Mouse (Mus musculus): ENCODE measurements around the gene Frat2. TPM values are rescaled to one million over a fixed set of nuclear protein-coding genes. Genes with fewer than 3 reads are reported as not detected.

The Frat2 gene
- polyA plus RNA-seq, 1 experiment from 2014 or later: 9.8 TPM

- DNase-seq (ENCODE audit: low spot score) (no peak), ATAC-seq (replicated peaks; ENCODE audit: low FRiP score) (no peak)
- no peak overlapping the region for H3K9ac ChIP-seq (ENCODE audit: low read depth, low read length)
- no peak overlapping the region for H3K4me3 ChIP-seq (ENCODE audit: low read depth, low read length)
- 35% methylated on average over 5 of the region's 5 CpGs for WGBS
- H3K4me2 ChIP-seq: no peak overlapping the region
- 0 out of 2 replicates have a peak, but pooled peaks cover 7% of the 10 kb centered on the region for H3K4me1 ChIP-seq (replicated peaks; ENCODE audit: control insufficient read depth, insufficient read depth, low read length)
- no peaks in the 10 kb centered on the region for H3K36me3 ChIP-seq (ENCODE audit: control insufficient read depth, insufficient read depth, low read length)
- H3K27ac ChIP-seq (ENCODE audit: low read depth, low read length): no peak overlapping the region
- no peaks in the 10 kb centered on the region for H3K9me3 ChIP-seq (ENCODE audit: control insufficient read depth, low read length)
- H3K27me3 ChIP-seq (replicated peaks; ENCODE audit: control insufficient read depth, insufficient read depth, low read length): no peaks in the 10 kb centered on the region; the same call in 1 of the 2 replicates
These were observed 26.5 kb downstream of the Frat2 start for GRCm38 (mm10) chr19:41821436-41821835.

GRCm38 (mm10) chr19:41818749-41819148 lies 29.2 kb downstream of the Frat2 start:
- ATAC-seq (replicated peaks; ENCODE audit: low FRiP score) (no peak), DNase-seq (ENCODE audit: low spot score) (no peak)
- Histone ChIP-seq H3K4me1 (replicated peaks; ENCODE audit: control insufficient read depth, insufficient read depth, low read length) (peaks cover 8% of the 10 kb centered on the region; the same call in 1 of the 2 replicates), H3K27ac (ENCODE audit: low read depth, low read length) (no peak overlapping the region), H3K4me3 (ENCODE audit: low read depth, low read length) (no peak overlapping the region), H3K27me3 (replicated peaks; ENCODE audit: control insufficient read depth, insufficient read depth, low read length) (no peaks in the 10 kb centered on the region; the same call in 1 of the 2 replicates), H3K4me2 (no peak overlapping the region), H3K9ac (ENCODE audit: low read depth, low read length) (no peak overlapping the region), H3K9me3 (ENCODE audit: control insufficient read depth, low read length) (no peaks in the 10 kb centered on the region), H3K36me3 (ENCODE audit: control insufficient read depth, insufficient read depth, low read length) (no peaks in the 10 kb centered on the region)
- WGBS: 82% methylated on average over 4 of the region's 4 CpGs

- DNase-seq (ENCODE audit: low spot score): no peak
- no peak for ATAC-seq (replicated peaks; ENCODE audit: low FRiP score)
- H3K27me3 ChIP-seq (replicated peaks; ENCODE audit: control insufficient read depth, insufficient read depth, low read length): no peaks in the 10 kb centered on the region; the same call in 1 of the 2 replicates
- no peak overlapping the region for H3K4me2 ChIP-seq
- H3K9me3 ChIP-seq (ENCODE audit: control insufficient read depth, low read length): no peaks in the 10 kb centered on the region
- H3K36me3 ChIP-seq (ENCODE audit: control insufficient read depth, insufficient read depth, low read length): no peaks in the 10 kb centered on the region
- whole genome bisulfite sequencing: 61% methylated on average over 10 of the region's 10 CpGs
- H3K4me1 ChIP-seq (replicated peaks; ENCODE audit: control insufficient read depth, insufficient read depth, low read length): peaks cover 13% of the 10 kb centered on the region
- H3K4me3 ChIP-seq (ENCODE audit: low read depth, low read length): no peak overlapping the region
- H3K27ac ChIP-seq (ENCODE audit: low read depth, low read length): no peak overlapping the region
- no peak overlapping the region for H3K9ac ChIP-seq (ENCODE audit: low read depth, low read length)
These were observed 30.6 kb downstream of the Frat2 start for GRCm38 (mm10) chr19:41817325-41817724.

GRCm38 (mm10) chr19:41816915-41817314 lies 31.0 kb downstream of the Frat2 start:
- no peak overlapping the region for H3K4me3 ChIP-seq (ENCODE audit: low read depth, low read length)
- no peaks in the 10 kb centered on the region for H3K9me3 ChIP-seq (ENCODE audit: control insufficient read depth, low read length)
- DNase-seq (ENCODE audit: low spot score) (no peak), ATAC-seq (replicated peaks; ENCODE audit: low FRiP score) (no peak)
- no peak overlapping the region for H3K27ac ChIP-seq (ENCODE audit: low read depth, low read length)
- H3K4me2 ChIP-seq: no peak overlapping the region
- WGBS: 67% methylated on average over 5 of the region's 5 CpGs
- no peak overlapping the region for H3K9ac ChIP-seq (ENCODE audit: low read depth, low read length)
- no peaks in the 10 kb centered on the region for H3K36me3 ChIP-seq (ENCODE audit: control insufficient read depth, insufficient read depth, low read length)
- peaks cover 13% of the 10 kb centered on the region for H3K4me1 ChIP-seq (replicated peaks; ENCODE audit: control insufficient read depth, insufficient read depth, low read length)
- H3K27me3 ChIP-seq (replicated peaks; ENCODE audit: control insufficient read depth, insufficient read depth, low read length): no peaks in the 10 kb centered on the region; the same call in 1 of the 2 replicates

GRCm38 (mm10) chr19:41816410-41816809 lies 31.5 kb downstream of the Frat2 start:
- Histone ChIP-seq H3K4me1 (replicated peaks; ENCODE audit: control insufficient read depth, insufficient read depth, low read length) (peaks cover 13% of the 10 kb centered on the region), H3K4me2 (no peak overlapping the region), H3K36me3 (ENCODE audit: control insufficient read depth, insufficient read depth, low read length) (no peaks in the 10 kb centered on the region), H3K27ac (ENCODE audit: low read depth, low read length) (no peak overlapping the region), H3K9ac (ENCODE audit: low read depth, low read length) (no peak overlapping the region), H3K27me3 (replicated peaks; ENCODE audit: control insufficient read depth, insufficient read depth, low read length) (no peaks in the 10 kb centered on the region; the same call in 1 of the 2 replicates), H3K9me3 (ENCODE audit: control insufficient read depth, low read length) (no peaks in the 10 kb centered on the region), H3K4me3 (ENCODE audit: low read depth, low read length) (no peak overlapping the region)
- DNase-seq (ENCODE audit: low spot score) (no peak), ATAC-seq (replicated peaks; ENCODE audit: low FRiP score) (no peak)
- WGBS: 78% methylated on average over 5 of the region's 5 CpGs

GRCm38 (mm10) chr19:41813374-41813773 lies 34.6 kb downstream of the Frat2 start:
- peak; percentile 76 for ATAC-seq (replicated peaks; ENCODE audit: low FRiP score)
- H3K4me1 ChIP-seq (replicated peaks; ENCODE audit: control insufficient read depth, insufficient read depth, low read length): peaks cover 17% of the 10 kb centered on the region

GRCm38 (mm10) chr19:41812525-41812924 lies 35.4 kb downstream of the Frat2 start:
- Histone ChIP-seq H3K4me1 (replicated peaks; ENCODE audit: control insufficient read depth, insufficient read depth, low read length) (peaks cover 22% of the 10 kb centered on the region), H3K9me3 (ENCODE audit: control insufficient read depth, low read length) (no peaks in the 10 kb centered on the region), H3K4me2 (no peak overlapping the region), H3K36me3 (ENCODE audit: control insufficient read depth, insufficient read depth, low read length) (no peaks in the 10 kb centered on the region), H3K27me3 (replicated peaks; ENCODE audit: control insufficient read depth, insufficient read depth, low read length) (no peaks in the 10 kb centered on the region), H3K27ac (ENCODE audit: low read depth, low read length) (no peak overlapping the region), H3K9ac (ENCODE audit: low read depth, low read length) (no peak overlapping the region), H3K4me3 (ENCODE audit: low read depth, low read length) (no peak overlapping the region)
- DNase-seq (ENCODE audit: low spot score) (no peak), ATAC-seq (replicated peaks; ENCODE audit: low FRiP score) (no peak)
- 84% methylated on average over 10 of the region's 10 CpGs for WGBS

More at GRCm38 (mm10) chr19:41813374-41813773, 34.6 kb downstream of the Frat2 start:
- H3K4me2 ChIP-seq: no peak overlapping the region
- no peaks in the 10 kb centered on the region for H3K9me3 ChIP-seq (ENCODE audit: control insufficient read depth, low read length)
- H3K27ac ChIP-seq (ENCODE audit: low read depth, low read length): peak overlapping the region; percentile 41; the same call in 1 of the 2 replicates
- no peaks in the 10 kb centered on the region for H3K36me3 ChIP-seq (ENCODE audit: control insufficient read depth, insufficient read depth, low read length)
- H3K4me3 ChIP-seq (ENCODE audit: low read depth, low read length): no peak overlapping the region
- no peaks in the 10 kb centered on the region for H3K27me3 ChIP-seq (replicated peaks; ENCODE audit: control insufficient read depth, insufficient read depth, low read length)
- no peak overlapping the region for H3K9ac ChIP-seq (ENCODE audit: low read depth, low read length)
- DNase-seq (ENCODE audit: low spot score): no peak
- 63% methylated on average over 4 of the region's 4 CpGs for WGBS

- no peak for ATAC-seq (replicated peaks; ENCODE audit: low FRiP score)
- DNase-seq (ENCODE audit: low spot score): no peak
- Histone ChIP-seq H3K9ac (ENCODE audit: low read depth, low read length) (no peak overlapping the region), H3K27me3 (replicated peaks; ENCODE audit: control insufficient read depth, insufficient read depth, low read length) (no peaks in the 10 kb centered on the region), H3K9me3 (ENCODE audit: control insufficient read depth, low read length) (0 out of 2 replicates have a peak, but pooled peaks cover 3% of the 10 kb centered on the region), H3K4me3 (ENCODE audit: low read depth, low read length) (no peak overlapping the region), H3K36me3 (ENCODE audit: control insufficient read depth, insufficient read depth, low read length) (no peaks in the 10 kb centered on the region), H3K4me2 (no peak overlapping the region), H3K27ac (ENCODE audit: low read depth, low read length) (no peak overlapping the region), H3K4me1 (replicated peaks; ENCODE audit: control insufficient read depth, insufficient read depth, low read length) (peaks cover 25% of the 10 kb centered on the region)
- 91% methylated on average over 5 of the region's 5 CpGs for WGBS
These were observed 37.9 kb downstream of the Frat2 start for GRCm38 (mm10) chr19:41810074-41810473.

- Histone ChIP-seq H3K36me3 (ENCODE audit: control insufficient read depth, insufficient read depth, low read length) (no peaks in the 10 kb centered on the region), H3K9me3 (ENCODE audit: control insufficient read depth, low read length) (0 out of 2 replicates have a peak, but pooled peaks cover 3% of the 10 kb centered on the region), H3K4me3 (ENCODE audit: low read depth, low read length) (no peak overlapping the region), H3K27ac (ENCODE audit: low read depth, low read length) (peak overlapping the region; percentile 49), H3K4me1 (replicated peaks; ENCODE audit: control insufficient read depth, insufficient read depth, low read length) (peaks cover 20% of the 10 kb centered on the region), H3K9ac (ENCODE audit: low read depth, low read length) (peak overlapping the region; percentile 26; the same call in 1 of the 2 replicates), H3K27me3 (replicated peaks; ENCODE audit: control insufficient read depth, insufficient read depth, low read length) (no peaks in the 10 kb centered on the region), H3K4me2 (peak overlapping the region; percentile 39)
- DNase-seq (ENCODE audit: low spot score) (no peak), ATAC-seq (replicated peaks; ENCODE audit: low FRiP score) (0 out of 2 replicates have a peak, but pooled peaks have one; percentile 3)
- WGBS: 66% methylated on average over 8 of the region's 8 CpGs
These were observed 39.8 kb downstream of the Frat2 start for GRCm38 (mm10) chr19:41808104-41808634.
